Mouse (Mus musculus): ENCODE results near the gene Tfeb. TPM values are rescaled to one million over a fixed set of nuclear protein-coding genes. Genes with fewer than 3 reads are reported as not detected.
A peak's percentile ranks its signal among the peaks of the same experiment; 100 is the strongest.

The Tfeb gene
- polyA plus RNA-seq, 1 experiment from 2014 or later = 2.9 TPM

GRCm38 (mm10) chr17:47805047-47805835 is 68.4 kb downstream of the Tfeb start:
- 31% methylated on average over 13 of the region's 13 CpGs for WGBS
- Histone ChIP-seq H3K4me3 (no peak overlapping the region), H3K9me3 (no peaks in the 10 kb centered on the region), H3K4me1 (peaks cover 52% of the 10 kb centered on the region), H3K36me3 (replicated peaks) (no peaks in the 10 kb centered on the region), H3K27me3 (replicated peaks; ENCODE audit: low read depth, poor library complexity, severe bottlenecking) (peaks cover 6% of the 10 kb centered on the region), H3K27ac (replicated peaks) (peak overlapping the region; percentile 75)
- peak; percentile 66 for DNase-seq (ENCODE audit: low spot score)

DNA sequence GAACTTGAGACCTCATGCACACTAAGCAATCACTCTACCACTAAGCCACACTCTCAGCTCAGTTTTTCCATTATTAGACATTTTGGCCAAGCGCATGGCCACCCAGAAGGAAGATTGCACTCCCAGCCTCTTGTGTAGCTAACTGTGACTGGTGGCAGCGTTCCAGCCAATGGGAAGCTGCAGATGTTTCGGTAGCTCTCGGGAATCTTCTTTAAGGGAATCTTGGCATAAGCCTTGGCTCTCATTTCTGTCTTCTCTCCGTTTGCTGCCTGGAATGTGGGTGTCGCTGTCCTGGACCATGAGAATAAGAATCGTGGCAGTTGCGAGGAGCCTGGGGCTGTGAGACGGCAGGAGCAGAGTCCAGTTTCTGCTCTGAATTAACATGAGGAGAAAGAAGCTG is 69.4 kb downstream of the Tfeb start:
- Histone ChIP-seq H3K4me1 (peaks cover 50% of the 10 kb centered on the region), H3K36me3 (replicated peaks) (no peaks in the 10 kb centered on the region), H3K9me3 (no peaks in the 10 kb centered on the region), H3K4me3 (no peak overlapping the region), H3K27ac (replicated peaks) (0 out of 2 replicates have a peak overlapping the region, but pooled peaks have one; percentile 20), H3K27me3 (replicated peaks; ENCODE audit: low read depth, poor library complexity, severe bottlenecking) (peaks cover 6% of the 10 kb centered on the region)
- WGBS = 58% methylated on average over 9 of the region's 9 CpGs
- no peak for DNase-seq (ENCODE audit: low spot score)

DNA sequence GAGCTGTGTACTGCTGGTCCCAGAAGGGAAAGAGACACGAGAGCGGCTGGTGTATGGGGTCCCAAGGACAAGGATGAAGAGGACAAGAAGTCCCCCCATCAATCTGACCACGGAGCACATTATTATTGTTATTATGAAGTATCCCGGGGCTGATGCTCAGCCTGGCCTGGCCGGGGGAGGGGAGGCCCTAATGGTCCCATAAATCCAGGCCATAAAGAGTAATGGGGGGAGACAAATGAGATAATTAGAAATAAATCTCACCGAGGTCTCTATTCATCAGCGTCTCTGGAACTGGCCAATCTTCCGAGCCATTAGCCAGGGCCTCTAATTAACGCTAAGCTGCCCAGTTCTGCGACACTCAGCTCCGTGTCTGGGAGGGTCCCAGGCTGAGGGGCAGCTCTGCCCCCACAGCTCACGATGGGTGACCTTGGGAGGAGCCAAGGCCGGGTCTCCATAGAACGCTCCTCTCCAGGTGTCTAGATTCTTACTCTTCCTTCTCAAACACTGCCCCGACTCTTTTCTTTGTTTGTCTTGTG is 74.5 kb downstream of the Tfeb start:
- Histone ChIP-seq H3K4me1 (peaks cover 63% of the 10 kb centered on the region), H3K27ac (replicated peaks) (peak overlapping the region; percentile 80), H3K27me3 (replicated peaks; ENCODE audit: low read depth, poor library complexity, severe bottlenecking) (no peaks in the 10 kb centered on the region), H3K4me3 (no peak overlapping the region), H3K9me3 (no peaks in the 10 kb centered on the region), H3K36me3 (replicated peaks) (peaks cover 25% of the 10 kb centered on the region)
- 63% methylated on average over 15 of the region's 15 CpGs for WGBS
- DNase-seq (ENCODE audit: low spot score) = no peak

GRCm38 (mm10) chr17:47812200-47812599 is 75.4 kb downstream of the Tfeb start:
- peaks cover 31% of the 10 kb centered on the region for H3K36me3 ChIP-seq (replicated peaks)

DNA sequence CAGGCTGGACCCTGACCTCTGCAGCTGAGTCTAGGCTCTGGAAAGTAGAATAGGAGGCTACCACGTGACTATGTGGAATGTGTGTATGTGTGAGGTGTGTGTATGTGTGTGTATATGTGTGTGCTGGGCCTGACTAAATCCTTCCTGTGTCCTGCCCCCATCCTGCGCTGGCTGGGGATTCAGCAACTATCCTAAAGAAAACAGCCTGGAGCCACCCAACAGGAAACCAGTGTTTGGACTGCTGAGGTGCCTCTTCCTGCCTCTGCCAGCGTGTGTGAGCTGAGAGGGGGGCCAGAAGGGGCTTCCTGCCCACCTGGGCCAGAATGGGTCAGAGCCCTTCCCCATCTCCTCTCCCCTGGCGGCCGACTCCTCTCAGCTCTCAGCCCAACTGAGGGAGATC is 76.8 kb downstream of the Tfeb start:
- DNase-seq (ENCODE audit: low spot score) = peak; percentile 78
- Histone ChIP-seq H3K27ac (replicated peaks) (peak overlapping the region; percentile 80), H3K36me3 (replicated peaks) (peaks cover 46% of the 10 kb centered on the region), H3K4me3 (no peak overlapping the region), H3K27me3 (replicated peaks; ENCODE audit: low read depth, poor library complexity, severe bottlenecking) (no peaks in the 10 kb centered on the region), H3K9me3 (no peaks in the 10 kb centered on the region), H3K4me1 (peaks cover 64% of the 10 kb centered on the region)
- 27% methylated on average over 5 of the region's 5 CpGs for WGBS

More at GRCm38 (mm10) chr17:47812200-47812599, 75.4 kb downstream of the Tfeb start:
- H3K4me1 ChIP-seq = peaks cover 64% of the 10 kb centered on the region
- H3K27ac ChIP-seq (replicated peaks) = peak overlapping the region; percentile 80
- no peak for DNase-seq (ENCODE audit: low spot score)
- no peak overlapping the region for H3K4me3 ChIP-seq
- 86% methylated on average over 6 of the region's 6 CpGs for WGBS
- no peaks in the 10 kb centered on the region for H3K27me3 ChIP-seq (replicated peaks; ENCODE audit: low read depth, poor library complexity, severe bottlenecking)
- H3K9me3 ChIP-seq = no peaks in the 10 kb centered on the region

DNA sequence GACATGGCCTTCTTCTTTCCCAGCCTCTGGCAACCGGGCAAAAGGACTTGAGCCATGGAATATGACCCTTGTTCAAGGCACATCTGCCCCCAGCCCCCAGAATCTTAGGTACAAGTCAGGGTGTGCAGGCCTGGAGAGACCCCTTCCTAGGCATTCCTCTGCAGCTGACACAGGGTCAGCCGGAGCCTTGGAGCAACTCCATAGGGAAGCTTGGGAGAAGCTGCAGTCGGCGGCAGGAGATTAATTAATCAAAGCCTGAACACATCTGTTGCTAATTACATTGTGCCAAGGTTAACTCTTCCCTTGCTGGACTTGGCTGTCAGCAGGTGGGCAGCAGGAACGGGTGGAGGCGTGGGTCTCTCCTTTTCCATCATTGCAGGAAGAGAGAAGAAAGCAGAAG is 77.7 kb downstream of the Tfeb start:
- peak; percentile 67 for DNase-seq (ENCODE audit: low spot score)

DNA sequence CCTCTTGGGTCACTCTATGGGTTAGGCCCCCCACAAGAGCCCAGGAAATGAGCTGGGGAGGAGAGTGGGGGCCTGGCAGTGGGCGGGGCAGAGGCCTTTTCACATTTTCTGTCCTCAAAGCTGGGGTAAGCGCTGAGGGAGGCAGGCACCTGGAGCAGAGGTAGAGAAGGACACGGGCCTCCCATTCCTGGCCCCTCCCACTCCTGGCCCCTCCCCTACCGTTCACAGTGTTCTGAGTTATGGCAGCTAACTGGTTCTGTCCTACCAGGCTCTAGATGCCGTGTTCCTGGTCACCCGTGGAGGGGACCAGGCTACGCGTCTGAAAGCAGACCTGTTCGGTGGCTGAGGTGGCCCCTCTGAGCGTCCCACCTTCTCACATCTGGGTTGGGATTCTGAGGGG is 78.6 kb downstream of the Tfeb start:
- Histone ChIP-seq H3K4me3 (peak overlapping the region; percentile 24; the same call in 1 of the 2 replicates), H3K27me3 (replicated peaks; ENCODE audit: low read depth, poor library complexity, severe bottlenecking) (no peaks in the 10 kb centered on the region), H3K4me1 (peaks cover 63% of the 10 kb centered on the region), H3K9me3 (no peaks in the 10 kb centered on the region), H3K27ac (replicated peaks) (peak overlapping the region; percentile 80), H3K36me3 (replicated peaks) (peaks cover 64% of the 10 kb centered on the region)
- 47% methylated on average over 10 of the region's 10 CpGs for WGBS
- no peak for DNase-seq (ENCODE audit: low spot score)

More for the DNA sequence above, 77.7 kb downstream of the Tfeb start:
- 0 out of 2 replicates have a peak overlapping the region, but pooled peaks have one; percentile 2 for H3K4me3 ChIP-seq
- no peaks in the 10 kb centered on the region for H3K27me3 ChIP-seq (replicated peaks; ENCODE audit: low read depth, poor library complexity, severe bottlenecking)
- peaks cover 54% of the 10 kb centered on the region for H3K36me3 ChIP-seq (replicated peaks)
- WGBS = 14% methylated on average over 6 of the region's 6 CpGs
- H3K27ac ChIP-seq (replicated peaks) = peak overlapping the region; percentile 80
- H3K9me3 ChIP-seq = no peaks in the 10 kb centered on the region
- H3K4me1 ChIP-seq = peaks cover 62% of the 10 kb centered on the region

DNA sequence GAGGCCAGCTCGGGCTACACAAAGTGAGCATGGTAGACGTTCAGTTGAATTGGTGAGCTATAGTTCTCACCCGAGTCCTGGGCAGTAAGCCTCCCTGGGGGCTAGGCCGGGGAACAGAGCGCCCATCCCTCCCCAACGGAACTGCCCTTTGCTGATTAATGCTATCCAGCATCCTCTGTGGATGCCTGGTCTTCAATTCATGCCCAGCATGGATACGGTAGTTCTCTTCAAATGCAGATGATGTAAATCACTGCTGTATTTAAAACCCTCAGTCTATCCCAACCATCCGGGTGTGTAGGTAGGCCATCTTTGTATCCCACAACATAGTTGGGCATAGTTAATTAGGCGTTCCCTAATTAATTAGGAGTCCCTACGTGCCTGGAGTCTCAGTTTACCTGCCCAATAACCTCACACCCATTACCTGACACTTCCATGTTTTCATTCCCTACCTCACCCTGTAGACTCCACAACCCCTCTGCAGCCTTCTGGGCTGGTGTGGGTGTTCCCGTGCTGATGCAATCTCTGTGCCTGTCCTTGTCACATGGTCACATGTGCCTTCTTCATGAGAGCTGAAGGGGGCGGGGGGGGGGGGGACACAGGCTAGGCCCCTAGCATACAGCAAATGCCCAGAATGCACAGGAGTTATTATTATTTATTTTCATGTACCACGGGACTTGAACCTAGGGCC is 81.4 kb downstream of the Tfeb start:
- Histone ChIP-seq H3K4me1 (peaks cover 65% of the 10 kb centered on the region), H3K9me3 (no peaks in the 10 kb centered on the region), H3K36me3 (replicated peaks) (peaks cover 89% of the 10 kb centered on the region), H3K27ac (replicated peaks) (no peak overlapping the region), H3K27me3 (replicated peaks; ENCODE audit: low read depth, poor library complexity, severe bottlenecking) (no peaks in the 10 kb centered on the region), H3K4me3 (no peak overlapping the region)
- DNase-seq (ENCODE audit: low spot score) = no peak
- 86% methylated on average over 13 of the region's 13 CpGs for WGBS

DNA sequence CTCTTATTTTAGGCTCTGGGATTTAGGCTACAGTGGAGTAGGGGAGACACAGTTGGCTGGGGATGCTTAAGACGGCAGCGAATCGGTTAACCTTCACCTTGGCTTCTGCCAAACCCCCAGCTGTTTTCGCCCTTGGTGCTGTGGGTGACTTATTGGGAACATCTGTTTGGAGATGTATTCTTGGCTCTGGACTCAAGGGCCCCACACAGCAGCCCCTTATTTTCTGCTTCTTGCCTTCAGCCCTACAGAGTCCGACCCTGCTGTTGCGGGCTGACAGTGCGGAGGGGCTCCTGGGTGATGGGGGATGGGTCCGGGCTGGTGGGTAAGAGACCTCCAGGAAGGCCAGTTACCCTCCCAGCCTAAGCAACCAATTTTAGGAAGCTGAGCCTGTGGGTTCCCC is 84.5 kb downstream of the Tfeb start:
- WGBS = 48% methylated on average over 8 of the region's 8 CpGs
- no peaks in the 10 kb centered on the region for H3K9me3 ChIP-seq
- peak overlapping the region; percentile 74 for H3K27ac ChIP-seq (replicated peaks)
- DNase-seq (ENCODE audit: low spot score) = peak; percentile 44
- H3K27me3 ChIP-seq (replicated peaks; ENCODE audit: low read depth, poor library complexity, severe bottlenecking) = no peaks in the 10 kb centered on the region
- H3K4me3 ChIP-seq = no peak overlapping the region
- H3K4me1 ChIP-seq = peaks cover 54% of the 10 kb centered on the region
- peaks cover 91% of the 10 kb centered on the region for H3K36me3 ChIP-seq (replicated peaks)

DNA sequence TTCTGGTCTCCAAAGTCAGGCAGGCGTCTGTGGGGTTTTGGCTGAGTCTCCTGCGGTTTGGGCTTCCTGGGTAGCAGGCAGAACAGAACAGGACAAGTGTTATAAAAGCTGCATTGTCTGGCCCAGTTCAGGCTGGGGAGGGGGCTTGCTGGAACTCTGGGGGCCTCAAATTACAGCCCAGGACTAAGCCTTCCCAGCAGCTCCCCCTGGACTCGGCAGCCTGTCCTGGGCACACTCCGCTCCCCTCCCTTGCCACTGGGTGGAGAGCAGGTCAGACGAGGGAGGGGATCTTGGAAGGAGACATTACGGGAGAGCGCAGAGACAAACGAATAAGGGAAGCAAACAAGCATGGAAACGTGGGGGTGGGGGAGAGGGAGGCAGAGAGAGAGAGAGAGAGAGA is 94.3 kb downstream of the Tfeb start:
- H3K4me1 ChIP-seq = peaks cover 67% of the 10 kb centered on the region
- WGBS = 5% methylated on average over 9 of the region's 9 CpGs
- DNase-seq (ENCODE audit: low spot score) = peak; percentile 81
- H3K27ac ChIP-seq (replicated peaks) = peak overlapping the region; percentile 95
- peaks cover 7% of the 10 kb centered on the region for H3K9me3 ChIP-seq
- peak overlapping the region; percentile 91 for H3K4me3 ChIP-seq
- H3K27me3 ChIP-seq (replicated peaks; ENCODE audit: low read depth, poor library complexity, severe bottlenecking) = peaks cover 36% of the 10 kb centered on the region
- H3K36me3 ChIP-seq (replicated peaks) = peaks cover 48% of the 10 kb centered on the region

GRCm38 (mm10) chr17:47831772-47832171 is 94.9 kb downstream of the Tfeb start:
- Histone ChIP-seq H3K4me1 (peaks cover 67% of the 10 kb centered on the region), H3K36me3 (replicated peaks) (peaks cover 44% of the 10 kb centered on the region), H3K27me3 (replicated peaks; ENCODE audit: low read depth, poor library complexity, severe bottlenecking) (peaks cover 38% of the 10 kb centered on the region), H3K9me3 (peaks cover 6% of the 10 kb centered on the region), H3K27ac (replicated peaks) (peak overlapping the region; percentile 95), H3K4me3 (peak overlapping the region; percentile 91)
- WGBS = 23% methylated on average over 5 of the region's 5 CpGs
- DNase-seq (ENCODE audit: low spot score) = no peak

DNA sequence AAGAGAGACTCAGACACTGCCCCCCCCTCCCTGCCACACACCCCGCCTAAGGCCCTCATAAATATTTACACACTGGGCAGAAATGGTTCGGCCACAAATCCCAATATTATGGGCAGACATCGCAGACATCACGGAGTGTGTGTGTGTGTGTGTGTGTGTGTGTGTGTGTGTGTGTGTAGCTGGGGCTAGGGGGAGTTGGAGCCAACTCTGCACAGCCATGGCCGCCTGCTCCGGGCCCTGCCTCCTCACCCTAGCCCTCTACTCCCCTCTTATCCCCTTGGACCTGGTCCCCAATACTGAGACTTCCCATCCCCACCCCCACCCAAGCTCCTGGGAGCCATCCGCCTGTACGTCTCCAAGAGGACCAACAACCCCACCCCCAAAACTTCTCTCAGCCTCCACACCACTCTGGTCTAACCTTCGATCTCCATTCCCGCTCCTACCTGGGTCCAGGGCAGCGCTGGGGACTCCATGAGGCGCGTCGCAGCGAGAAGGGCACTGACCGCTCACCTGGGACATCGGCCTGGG is 95.7 kb downstream of the Tfeb start:
- Histone ChIP-seq H3K27me3 (replicated peaks; ENCODE audit: low read depth, poor library complexity, severe bottlenecking) (peaks cover 40% of the 10 kb centered on the region), H3K36me3 (replicated peaks) (peaks cover 36% of the 10 kb centered on the region), H3K4me1 (peaks cover 70% of the 10 kb centered on the region), H3K4me3 (peak overlapping the region; percentile 91), H3K9me3 (no peaks in the 10 kb centered on the region), H3K27ac (replicated peaks) (peak overlapping the region; percentile 95)
- DNase-seq (ENCODE audit: low spot score) = peak; percentile 64
- 3% methylated on average over 17 of the region's 17 CpGs for WGBS

Measured in embryonic facial prominence, embryonic 10.5 days (tissue).